Mouse (Mus musculus) neural tube, embryonic 12.5 days (tissue): Measurements from ENCODE around the gene Abcb9. TPM values are rescaled to one million over a fixed set of nuclear protein-coding genes. Genes with fewer than 3 reads are reported as not detected.

Experiments used
- ATAC-seq: fragments of 200-750 bp; cut with Nextera tagmentation; 2 replicates; pipeline ENCODE4 v1.8.0; 2017; ENCODE audit warnings: low read depth, mild to moderate bottlenecking, moderate TSS enrichment, moderate library complexity; ENCODE audit not compliant: low FRiP score
- H3K27ac ChIP-seq: fragments of 300-500 bp; sonication (generic); 2 replicates; pipeline ENCODE4 v1.5.1; 2016
- H3K27me3 ChIP-seq: fragments of 300-500 bp; sonication (generic); replicated peaks from 2 replicates; pipeline ENCODE4 v1.6.1; 2016; ENCODE audit warnings: mild to moderate bottlenecking
- H3K36me3 ChIP-seq: fragments of 300-500 bp; sonication (generic); 2 replicates; pipeline ENCODE4 v1.6.1; 2016; ENCODE audit warnings: mild to moderate bottlenecking
- H3K4me1 ChIP-seq: fragments of 300-500 bp; sonication (generic); 2 replicates; pipeline ENCODE4 v1.6.1; 2016
- H3K4me2 ChIP-seq: fragments of 300-500 bp; sonication (generic); replicated peaks from 2 replicates; pipeline ENCODE4 v1.6.1; 2016; ENCODE audit warnings: mild to moderate bottlenecking
- H3K4me3 ChIP-seq: fragments of 300-500 bp; sonication (generic); 2 replicates; pipeline ENCODE4 v1.5.1; 2016
- H3K9ac ChIP-seq: fragments of 300-500 bp; sonication (generic); 2 replicates; pipeline ENCODE4 v1.6.1; 2016; ENCODE audit warnings: mild to moderate bottlenecking
- H3K9me3 ChIP-seq: fragments of 300-500 bp; sonication (generic); 2 replicates; pipeline ENCODE4 v1.6.1; 2016; ENCODE audit warnings: mild to moderate bottlenecking
- WGBS: fragments of 180-500 bp; shearing (Covaris S2); methylation state at CpG from one replicate; pipeline ENCODE4 v1.1.7; 2016; 5-methylcytosine and 5-hydroxymethylcytosine counted together
- polyA plus RNA-seq: library from polyadenylated mRNA; unstranded; fragments of >200 nt; fragmentation: Nextera tagmentation; extraction: Ambion mirVana; gene quantifications from 2 replicates; pipeline ENCODE4 v1.2.1, GENCODE M21; 2016

The Abcb9 gene
- polyA plus RNA-seq, 1 experiment from 2014 or later, result 4.7 TPM

- no peak overlapping the region for H3K4me3 ChIP-seq
- H3K27ac ChIP-seq, result no peak overlapping the region
- H3K4me2 ChIP-seq, result peak overlapping the region; percentile 18; the same call in 1 of the 2 replicates
- H3K27me3 ChIP-seq, result no peaks in the 10 kb centered on the region
- peaks cover 3% of the 10 kb centered on the region for H3K36me3 ChIP-seq
- no peaks in the 10 kb centered on the region for H3K9me3 ChIP-seq
- H3K9ac ChIP-seq, result no peak overlapping the region
- 12% methylated on average over 11 of the region's 11 CpGs for WGBS
- peaks cover 89% of the 10 kb centered on the region for H3K4me1 ChIP-seq
- ATAC-seq, result no peak
Measured at GRCm38 (mm10) chr5:124014791-124015251, 80.8 kb downstream of the Abcb9 start.

- peaks cover 83% of the 10 kb centered on the region for H3K4me1 ChIP-seq
- no peak overlapping the region for H3K9ac ChIP-seq
- no peak overlapping the region for H3K27ac ChIP-seq
- H3K4me2 ChIP-seq, result no peak overlapping the region
- H3K27me3 ChIP-seq, result no peaks in the 10 kb centered on the region
- WGBS, result 77% methylated on average over 3 of the region's 3 CpGs
- ATAC-seq, result no peak
- no peaks in the 10 kb centered on the region for H3K9me3 ChIP-seq
- H3K4me3 ChIP-seq, result no peak overlapping the region
- H3K36me3 ChIP-seq, result peaks cover 7% of the 10 kb centered on the region
Measured at GRCm38 (mm10) chr5:124014180-124014579, 81.4 kb downstream of the Abcb9 start.

- Histone ChIP-seq H3K36me3 (peaks cover 10% of the 10 kb centered on the region), H3K27me3 (no peaks in the 10 kb centered on the region), H3K4me2 (no peak overlapping the region), H3K9ac (no peak overlapping the region), H3K27ac (no peak overlapping the region), H3K4me3 (no peak overlapping the region), H3K9me3 (no peaks in the 10 kb centered on the region), H3K4me1 (peaks cover 78% of the 10 kb centered on the region)
- ATAC-seq, result no peak
- WGBS, result 91% methylated on average over 16 of the region's 16 CpGs
Measured at GRCm38 (mm10) chr5:124013747-124014146, 81.9 kb downstream of the Abcb9 start.

- H3K27ac ChIP-seq, result no peak overlapping the region
- H3K4me3 ChIP-seq, result no peak overlapping the region
- no peaks in the 10 kb centered on the region for H3K9me3 ChIP-seq
- peaks cover 71% of the 10 kb centered on the region for H3K4me1 ChIP-seq
- peaks cover 19% of the 10 kb centered on the region for H3K36me3 ChIP-seq
- H3K27me3 ChIP-seq, result no peaks in the 10 kb centered on the region
- no peak for ATAC-seq
- WGBS, result 89% methylated on average over 10 of the region's 10 CpGs
- no peak overlapping the region for H3K4me2 ChIP-seq
- no peak overlapping the region for H3K9ac ChIP-seq
Measured at GRCm38 (mm10) chr5:124012885-124013284, 82.7 kb downstream of the Abcb9 start.

GRCm38 (mm10) chr5:124011927-124012326, 83.7 kb downstream of the Abcb9 start:
- Histone ChIP-seq H3K36me3 (peaks cover 29% of the 10 kb centered on the region), H3K27me3 (no peaks in the 10 kb centered on the region), H3K4me1 (peaks cover 62% of the 10 kb centered on the region), H3K9ac (0 out of 2 replicates have a peak overlapping the region, but pooled peaks have one; percentile 48), H3K4me2 (peak overlapping the region; percentile 49), H3K9me3 (no peaks in the 10 kb centered on the region), H3K4me3 (no peak overlapping the region), H3K27ac (peak overlapping the region; percentile 74)
- WGBS, result 8% methylated on average over 8 of the region's 8 CpGs
- ATAC-seq, result no peak

Other genes with a start within 250 kb of the Abcb9 start
- not detected in 2 replicates for gene Hcar2, start 230.3 kb downstream of the Abcb9 start, polyA plus RNA-seq
- gene Hcar1, start 215.8 kb downstream of the Abcb9 start, polyA plus RNA-seq, result not detected in 2 replicates
- gene Denr, start 188.6 kb downstream of the Abcb9 start, polyA plus RNA-seq, result 149 and 159 TPM in 2 replicates
- gene Gm43518, start 168.4 kb downstream of the Abcb9 start, polyA plus RNA-seq, result 2.4 and 3.4 TPM in 2 replicates
- gene Ccdc62, start 165.1 kb downstream of the Abcb9 start, polyA plus RNA-seq, result 5.9 and 7.9 TPM in 2 replicates
- 12.6 and 14.6 TPM in 2 replicates for gene Hip1r, start 122.2 kb downstream of the Abcb9 start, polyA plus RNA-seq
- gene Vps37b, start 63.5 kb downstream of the Abcb9 start, polyA plus RNA-seq, result 70.9 and 71.2 TPM in 2 replicates
- 28.1 and 28.8 TPM in 2 replicates for gene Ogfod2, start 16.5 kb upstream of the Abcb9 start, polyA plus RNA-seq
- gene Arl6ip4, start 20.3 kb upstream of the Abcb9 start, polyA plus RNA-seq, result 93.1 and 98.9 TPM in 2 replicates
- 6.3 and 7.4 TPM in 2 replicates for gene Pitpnm2, start 154.0 kb upstream of the Abcb9 start, polyA plus RNA-seq
- gene Mphosph9, start 232.2 kb upstream of the Abcb9 start, polyA plus RNA-seq, result 17.9 and 18.8 TPM in 2 replicates
- 21.2 and 22.9 TPM in 2 replicates for gene 2810006K23Rik, start 232.3 kb upstream of the Abcb9 start, polyA plus RNA-seq